Mouse (Mus musculus) embryo, embryonic 11.5 days (tissue): ENCODE data around the gene Rgs3.
A peak's percentile ranks its signal among the peaks of the same experiment; 100 is the strongest.

ENCODE experiments used
- DNase-seq: peaks from one replicate; pipeline ENCODE4 v3.0.0-alpha.2; 2012; ENCODE audit warnings: low read depth, low spot score

The Rgs3 gene

GRCm38 (mm10) chr4:62688142-62688541 lies 128.5 kb downstream of the Rgs3 start:
- no peak for DNase-seq

- no peak for DNase-seq
These were observed 131.3 kb downstream of the Rgs3 start for GRCm38 (mm10) chr4:62690997-62691396.

GRCm38 (mm10) chr4:62691625-62692024 lies 132.0 kb downstream of the Rgs3 start:
- DNase-seq = no peak

- DNase-seq = peak; percentile 20
These were observed 134.2 kb downstream of the Rgs3 start for GRCm38 (mm10) chr4:62693839-62694238.

- no peak for DNase-seq
These were observed 135.2 kb downstream of the Rgs3 start for GRCm38 (mm10) chr4:62694703-62695439.

GRCm38 (mm10) chr4:62695523-62695922 lies 135.9 kb downstream of the Rgs3 start:
- no peak for DNase-seq

GRCm38 (mm10) chr4:62695946-62696345 lies 136.3 kb downstream of the Rgs3 start:
- DNase-seq = peak; percentile 71

GRCm38 (mm10) chr4:62696699-62697404 lies 137.2 kb downstream of the Rgs3 start:
- no peak for DNase-seq

GRCm38 (mm10) chr4:62697469-62697868 lies 137.8 kb downstream of the Rgs3 start:
- peak; percentile 79 for DNase-seq

- no peak for DNase-seq
These were observed 138.9 kb downstream of the Rgs3 start for GRCm38 (mm10) chr4:62698521-62698920.

GRCm38 (mm10) chr4:62699191-62699812 lies 139.7 kb downstream of the Rgs3 start:
- peak; percentile 89 for DNase-seq

GRCm38 (mm10) chr4:62700426-62700825 lies 140.8 kb downstream of the Rgs3 start:
- no peak for DNase-seq

GRCm38 (mm10) chr4:62703151-62703550 lies 143.5 kb downstream of the Rgs3 start:
- DNase-seq = no peak

- no peak for DNase-seq
These were observed 144.6 kb downstream of the Rgs3 start for GRCm38 (mm10) chr4:62704204-62704603.

- no peak for DNase-seq
These were observed 145.4 kb downstream of the Rgs3 start for GRCm38 (mm10) chr4:62705013-62705412.

- DNase-seq = no peak
These were observed 146.1 kb downstream of the Rgs3 start for GRCm38 (mm10) chr4:62705749-62706148.

- DNase-seq = no peak
These were observed 148.4 kb downstream of the Rgs3 start for GRCm38 (mm10) chr4:62708084-62708483.

- no peak for DNase-seq
These were observed 149.3 kb downstream of the Rgs3 start for GRCm38 (mm10) chr4:62708994-62709393.

- no peak for DNase-seq
These were observed 149.8 kb downstream of the Rgs3 start for GRCm38 (mm10) chr4:62709448-62709847.

GRCm38 (mm10) chr4:62711159-62711558 lies 151.5 kb downstream of the Rgs3 start:
- no peak for DNase-seq

GRCm38 (mm10) chr4:62711582-62711981 lies 151.9 kb downstream of the Rgs3 start:
- DNase-seq = no peak

- DNase-seq = no peak
These were observed 161.2 kb downstream of the Rgs3 start for GRCm38 (mm10) chr4:62720861-62721260.

- DNase-seq = no peak
These were observed 162.4 kb downstream of the Rgs3 start for GRCm38 (mm10) chr4:62722021-62722426.
